In the genomic region with DNA sequence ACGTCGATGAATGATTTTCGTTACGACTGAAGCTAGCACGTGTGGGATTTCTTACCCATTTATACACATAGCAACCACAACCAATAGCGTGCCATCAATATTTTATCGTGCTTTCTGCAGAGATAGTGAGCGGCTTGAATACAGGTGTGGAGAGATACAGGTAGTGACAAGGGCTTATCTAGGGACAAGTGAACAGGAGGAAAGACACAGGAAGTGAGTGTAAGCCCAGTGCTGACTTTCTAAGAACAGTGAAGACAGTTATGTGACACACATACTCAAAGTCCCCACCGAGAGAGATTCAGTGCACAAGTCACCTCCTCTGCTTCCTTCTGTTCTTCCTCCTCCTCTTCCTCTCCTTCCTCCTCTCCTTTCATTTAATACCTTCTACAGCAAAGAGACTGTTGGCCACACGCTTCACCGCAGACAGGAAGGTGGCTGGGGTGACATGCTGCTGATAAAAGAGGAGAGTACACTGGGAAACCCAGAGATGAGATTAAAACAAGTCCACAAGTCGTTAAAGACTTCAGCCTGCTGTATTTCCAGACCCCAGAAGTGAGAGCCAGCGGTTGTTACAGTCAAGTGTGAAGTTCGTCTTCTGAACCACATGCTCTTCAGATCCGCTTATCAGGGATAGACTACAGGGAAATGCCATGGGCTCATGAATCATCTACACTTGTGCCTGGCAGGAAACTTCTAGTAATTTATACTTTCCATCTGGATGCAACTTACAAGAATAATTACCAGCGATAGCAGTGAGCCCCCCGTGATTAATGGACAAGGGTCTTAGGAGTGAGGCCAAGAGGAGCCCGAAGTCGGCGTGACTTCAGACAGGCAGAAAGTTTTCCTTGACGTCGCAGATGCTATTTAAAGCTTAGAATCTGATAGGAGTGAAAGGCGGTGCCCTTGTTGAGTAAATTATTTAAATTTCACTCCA, we compare ENCODE assay signal across 19 mouse cellular contexts.
A peak's percentile ranks its signal among the peaks of the same experiment; 100 is the strongest.
DNase-seq lines count a peak whose midpoint lies in the region; ATAC-seq lines count a peak whose summit lies in the region.
"Had no signal": no experiment of that assay in that cellular context is flagged by ENCODE, and none has a peak within 500 bp of the region (broad histone marks: within the 10 kb centered on the region; RNA-seq: fewer than 3 reads in every experiment).

No protein-coding gene starts in this region.

- no peaks in the 10 kb centered on the region for H3K9me3 ChIP-seq in embryonic facial prominence, embryonic 14.5 days (ENCODE audit: control insufficient read depth, low read length)
- no peaks in the 10 kb centered on the region for H3K9me3 ChIP-seq in embryonic facial prominence, embryonic 10.5 days
- no peaks in the 10 kb centered on the region for H3K9me3 ChIP-seq in liver, embryonic 13.5 days (replicated peaks)
- no peaks in the 10 kb centered on the region for H3K9me3 ChIP-seq in midbrain, embryonic 16.5 days (replicated peaks; ENCODE audit: control insufficient read depth, low read length, poor library complexity, severe bottlenecking)
- H3K9me3 ChIP-seq: embryonic facial prominence, embryonic 15.5 days; forebrain, embryonic 12.5 days; hindbrain, embryonic 12.5 days; limb, embryonic 12.5 days; midbrain, embryonic 15.5 days; neural tube, embryonic 13.5 days had no signal

- WGBS in embryonic facial prominence, embryonic 14.5 days = 72% methylated on average over 23 of the region's 23 CpGs
- 87% methylated on average over 23 of the region's 23 CpGs for WGBS in embryonic facial prominence, embryonic 10.5 days
- WGBS in liver, embryonic 13.5 days (ENCODE audit: insufficient replicate concordance) = 27% methylated on average over 23 of the region's 23 CpGs
- 87% methylated on average over 23 of the region's 23 CpGs for WGBS in midbrain, embryonic 16.5 days

- H3K36me3 ChIP-seq in embryonic facial prominence, embryonic 14.5 days (ENCODE audit: control insufficient read depth, insufficient read depth, low read length) = no peaks in the 10 kb centered on the region
- H3K36me3 ChIP-seq in embryonic facial prominence, embryonic 10.5 days (replicated peaks) = no peaks in the 10 kb centered on the region
- no peaks in the 10 kb centered on the region for H3K36me3 ChIP-seq in liver, embryonic 13.5 days
- H3K36me3 ChIP-seq in midbrain, embryonic 16.5 days (ENCODE audit: control insufficient read depth, insufficient read depth, low read length) = no peaks in the 10 kb centered on the region
- H3K36me3 ChIP-seq: embryonic facial prominence, embryonic 15.5 days; forebrain, embryonic 12.5 days; hindbrain, embryonic 12.5 days; limb, embryonic 12.5 days; midbrain, embryonic 15.5 days; neural tube, embryonic 13.5 days had no signal

- no peak overlapping the region for H3K4me3 ChIP-seq in embryonic facial prominence, embryonic 14.5 days (ENCODE audit: low read depth, low read length)
- H3K4me3 ChIP-seq in embryonic facial prominence, embryonic 10.5 days = no peak overlapping the region
- no peak overlapping the region for H3K4me3 ChIP-seq in liver, embryonic 13.5 days (replicated peaks)
- H3K4me3 ChIP-seq in midbrain, embryonic 16.5 days (ENCODE audit: low read depth, low read length) = no peak overlapping the region
- H3K4me3 ChIP-seq: embryonic facial prominence, embryonic 15.5 days; forebrain, embryonic 12.5 days; hindbrain, embryonic 12.5 days; limb, embryonic 12.5 days; midbrain, embryonic 15.5 days; neural tube, embryonic 13.5 days had no signal

- H3K27ac ChIP-seq in embryonic facial prominence, embryonic 14.5 days (replicated peaks; ENCODE audit: low read depth, low read length) = no peak overlapping the region
- no peak overlapping the region for H3K27ac ChIP-seq in embryonic facial prominence, embryonic 10.5 days (replicated peaks)
- H3K27ac ChIP-seq in liver, embryonic 13.5 days = no peak overlapping the region
- no peak overlapping the region for H3K27ac ChIP-seq in midbrain, embryonic 16.5 days (ENCODE audit: low read length)
- H3K27ac ChIP-seq: embryonic facial prominence, embryonic 15.5 days; forebrain, embryonic 12.5 days; hindbrain, embryonic 12.5 days; limb, embryonic 12.5 days; midbrain, embryonic 15.5 days; neural tube, embryonic 13.5 days had no signal

- no peak overlapping the region for H3K9ac ChIP-seq in embryonic facial prominence, embryonic 14.5 days (ENCODE audit: low read depth, low read length)
- no peak overlapping the region for H3K9ac ChIP-seq in liver, embryonic 13.5 days
- no peak overlapping the region for H3K9ac ChIP-seq in midbrain, embryonic 16.5 days (ENCODE audit: low read depth, low read length)
- H3K9ac ChIP-seq: embryonic facial prominence, embryonic 15.5 days; forebrain, embryonic 12.5 days; hindbrain, embryonic 12.5 days; limb, embryonic 12.5 days; midbrain, embryonic 15.5 days; neural tube, embryonic 13.5 days had no signal

- no peaks in the 10 kb centered on the region for H3K27me3 ChIP-seq in embryonic facial prominence, embryonic 14.5 days (replicated peaks; ENCODE audit: control insufficient read depth, insufficient read depth, low read length)
- no peaks in the 10 kb centered on the region for H3K27me3 ChIP-seq in embryonic facial prominence, embryonic 10.5 days (replicated peaks; ENCODE audit: low read depth, poor library complexity, severe bottlenecking)
- no peaks in the 10 kb centered on the region for H3K27me3 ChIP-seq in liver, embryonic 13.5 days
- no peaks in the 10 kb centered on the region for H3K27me3 ChIP-seq in midbrain, embryonic 16.5 days (ENCODE audit: control insufficient read depth, insufficient read depth, low read depth, low read length)
- H3K27me3 ChIP-seq: forebrain, embryonic 12.5 days; hindbrain, embryonic 12.5 days; limb, embryonic 12.5 days; midbrain, embryonic 15.5 days; neural tube, embryonic 13.5 days had no signal

- no peak for ATAC-seq in embryonic facial prominence, embryonic 14.5 days (ENCODE audit: low read depth)
- peak; percentile 78 for ATAC-seq in liver, embryonic 13.5 days (ENCODE audit: low read depth)
- ATAC-seq in midbrain, embryonic 16.5 days = no peak
- ATAC-seq: intestine, embryonic 16.5 days; midbrain, embryonic 15.5 days had no signal

- H3K4me2 ChIP-seq in embryonic facial prominence, embryonic 14.5 days (ENCODE audit: low read depth, low read length) = no peak overlapping the region
- H3K4me2 ChIP-seq in liver, embryonic 13.5 days = no peak overlapping the region; the same call in 1 of the 2 replicates
- H3K4me2 ChIP-seq in midbrain, embryonic 16.5 days (ENCODE audit: low read length) = no peak overlapping the region
- H3K4me2 ChIP-seq: embryonic facial prominence, embryonic 15.5 days; forebrain, embryonic 12.5 days; hindbrain, embryonic 12.5 days; limb, embryonic 12.5 days; midbrain, embryonic 15.5 days; neural tube, embryonic 13.5 days had no signal

- DNase-seq in embryonic facial prominence, embryonic 14.5 days (ENCODE audit: low spot score) = peak; percentile 6
- DNase-seq in embryonic facial prominence, embryonic 10.5 days (ENCODE audit: low spot score) = no peak
- peak; percentile 19 for DNase-seq in kidney, postnatal 14 days
- DNase-seq in kidney, postnatal 36 days = no peak
- DNase-seq in liver, embryonic 13.5 days = peak; percentile 18
- peak; percentile 1 for DNase-seq in naive thymus-derived CD4-positive, alpha-beta T cell, adult 2 months (ENCODE audit: low read depth)
- no peak for DNase-seq in adrenal gland, adult 18-20 months (ENCODE audit: low spot score in 2 of 2)
- DNase-seq: adrenal gland, adult 2 months; cerebellum, adult 8-10 months; lung, postnatal 14 days; thymus, postnatal 14 days had no signal

- no peaks in the 10 kb centered on the region for H3K4me1 ChIP-seq in embryonic facial prominence, embryonic 14.5 days (ENCODE audit: control insufficient read depth, insufficient read depth, low read length)
- H3K4me1 ChIP-seq in embryonic facial prominence, embryonic 10.5 days = no peaks in the 10 kb centered on the region
- H3K4me1 ChIP-seq in liver, embryonic 13.5 days (replicated peaks) = peaks cover 22% of the 10 kb centered on the region
- no peaks in the 10 kb centered on the region for H3K4me1 ChIP-seq in midbrain, embryonic 16.5 days (ENCODE audit: control insufficient read depth, insufficient read depth, low read length)
- H3K4me1 ChIP-seq: embryonic facial prominence, embryonic 15.5 days; forebrain, embryonic 12.5 days; hindbrain, embryonic 12.5 days; midbrain, embryonic 15.5 days; neural tube, embryonic 13.5 days had no signal

Comparison
In these comparisons a context has a peak if more than half of its experiments do, and no peak if none do; other contexts are left out.
1. DNase-seq: peak in embryonic facial prominence, embryonic 14.5 days (single experiment), kidney, postnatal 14 days (single experiment), liver, embryonic 13.5 days (single experiment) and naive thymus-derived CD4-positive, alpha-beta T cell, adult 2 months (single experiment); none in embryonic facial prominence, embryonic 10.5 days (single experiment), kidney, postnatal 36 days (0 of 2) and adrenal gland, adult 18-20 months (0 of 2).